Mouse (Mus musculus): ENCODE results near the gene Trp53tg5.

Trp53tg5 gene

GRCm38 (mm10) chr2:164429881-164430615, 43.5 kb downstream of the Trp53tg5 start:
- no peak for DNase-seq

- no peak for DNase-seq
Observed at GRCm38 (mm10) chr2:164428451-164428850, 45.1 kb downstream of the Trp53tg5 start.

GRCm38 (mm10) chr2:164426952-164427351, 46.6 kb downstream of the Trp53tg5 start:
- no peak for DNase-seq

- DNase-seq: no peak
Observed at GRCm38 (mm10) chr2:164426121-164426520, 47.4 kb downstream of the Trp53tg5 start.

- DNase-seq: no peak
Observed at GRCm38 (mm10) chr2:164425401-164425800, 48.1 kb downstream of the Trp53tg5 start.

- no peak for DNase-seq
Observed at GRCm38 (mm10) chr2:164424406-164424805, 49.1 kb downstream of the Trp53tg5 start.

GRCm38 (mm10) chr2:164423464-164423863, 50.1 kb downstream of the Trp53tg5 start:
- DNase-seq: no peak

- no peak for DNase-seq
Observed at GRCm38 (mm10) chr2:164422675-164423393, 50.7 kb downstream of the Trp53tg5 start.

- no peak for DNase-seq
Observed at GRCm38 (mm10) chr2:164421979-164422378, 51.5 kb downstream of the Trp53tg5 start.

GRCm38 (mm10) chr2:164421306-164421705, 52.2 kb downstream of the Trp53tg5 start:
- DNase-seq: no peak
